9 mouse cellular contexts compared by ENCODE assay signal in genomic region chr19:45742984-45743575, GRCm38 (mm10). TPM values are rescaled to one million over a fixed set of nuclear protein-coding genes. Genes with fewer than 3 reads are reported as not detected.
DNase-seq lines count a peak whose midpoint lies in the region; ATAC-seq and TF ChIP-seq lines count a peak whose summit lies in the region.
"Had no signal": no experiment of that assay in that cellular context is flagged by ENCODE, and none has a peak within 500 bp of the region (broad histone marks: within the 10 kb centered on the region; RNA-seq: fewer than 3 reads in every experiment).

No protein-coding gene starts in this region.

- no peak for DNase-seq in heart, postnatal 0 days (ENCODE audit: low spot score)
- no peak for DNase-seq in heart, postnatal 25 days (ENCODE audit: low spot score)
- no peak for DNase-seq in adrenal gland, adult 2 months
- no peak for DNase-seq in retina, embryonic 14.5 days (ENCODE audit: low spot score)
- no peak for DNase-seq in left cerebral cortex, adult 2 months (ENCODE audit: extremely low spot score in 1 of 2, low spot score in 2 of 2)
- DNase-seq: layer of hippocampus, adult 9-11 months had no signal

- peak overlapping the region; percentile 75 for H3K4me2 ChIP-seq in heart, postnatal 0 days (ENCODE audit: low read depth, low read length)
- H3K4me2 ChIP-seq in embryonic facial prominence, embryonic 15.5 days (replicated peaks), result peak overlapping the region; percentile 78
- H3K4me2 ChIP-seq in intestine, postnatal 0 days (replicated peaks; ENCODE audit: low read depth), result peak overlapping the region; percentile 69
- peak overlapping the region; percentile 63 for H3K4me2 ChIP-seq in neural tube, embryonic 12.5 days (replicated peaks)

- intact Hi-C loops in heart, postnatal 25 days (cut with DNase I), result no loop called here
- intact Hi-C loops in left cerebral cortex, adult 2 months (cut with DNase I), result no loop called here

- 16% methylated on average over 21 of the region's 44 CpGs for WGBS in heart, postnatal 0 days
- 3% methylated on average over 31 of the region's 44 CpGs for whole genome bisulfite sequencing in embryonic facial prominence, embryonic 15.5 days
- WGBS in intestine, postnatal 0 days, result 4% methylated on average over 17 of the region's 44 CpGs
- 1% methylated on average over 43 of the region's 44 CpGs for WGBS in neural tube, embryonic 12.5 days

- no peak for TF ChIP-seq CTCF in heart, postnatal 0 days (IDR thresholded peaks at IDR 0.05; ENCODE audit: low read depth)
- TF ChIP-seq CTCF in intestine, postnatal 0 days (IDR thresholded peaks at IDR 0.05; ENCODE audit: low read depth), result no peak
- TF ChIP-seq CTCF in left cerebral cortex, adult 2 months (IDR thresholded peaks at IDR 0.05), result no peak

- no peaks in the 10 kb centered on the region for H3K9me3 ChIP-seq in heart, postnatal 0 days (replicated peaks; ENCODE audit: control insufficient read depth, low read length)
- no peaks in the 10 kb centered on the region for H3K9me3 ChIP-seq in embryonic facial prominence, embryonic 15.5 days (replicated peaks)
- no peaks in the 10 kb centered on the region for H3K9me3 ChIP-seq in intestine, postnatal 0 days (ENCODE audit: control insufficient read depth)
- H3K9me3 ChIP-seq in neural tube, embryonic 12.5 days, result no peaks in the 10 kb centered on the region

- no peaks in the 10 kb centered on the region; the same call in 1 of the 2 replicates for H3K36me3 ChIP-seq in heart, postnatal 0 days (replicated peaks; ENCODE audit: control insufficient read depth, insufficient read depth, low read length)
- H3K36me3 ChIP-seq in embryonic facial prominence, embryonic 15.5 days, result no peaks in the 10 kb centered on the region
- H3K36me3 ChIP-seq in intestine, postnatal 0 days (ENCODE audit: control insufficient read depth, insufficient read depth), result no peaks in the 10 kb centered on the region
- H3K36me3 ChIP-seq in neural tube, embryonic 12.5 days, result no peaks in the 10 kb centered on the region; the same call in 1 of the 2 replicates

- TF ChIP-seq EP300 in heart, postnatal 0 days (IDR thresholded peaks at IDR 0.05; ENCODE audit: low read depth), result no peak

- H3K9ac ChIP-seq in heart, postnatal 0 days (replicated peaks; ENCODE audit: low read depth, low read length), result 0 out of 2 replicates have a peak overlapping the region, but pooled peaks have one; percentile 27
- H3K9ac ChIP-seq in embryonic facial prominence, embryonic 15.5 days, result no peak overlapping the region
- H3K9ac ChIP-seq in intestine, postnatal 0 days (ENCODE audit: low read depth, low read length), result no peak overlapping the region
- H3K9ac ChIP-seq in neural tube, embryonic 12.5 days, result no peak overlapping the region

- H3K4me3 ChIP-seq in heart, postnatal 0 days (ENCODE audit: low read depth, low read length), result peak overlapping the region; percentile 50
- peak overlapping the region; percentile 42 for H3K4me3 ChIP-seq in embryonic facial prominence, embryonic 15.5 days (replicated peaks)
- H3K4me3 ChIP-seq in intestine, postnatal 0 days (ENCODE audit: low read depth, low read length), result peak overlapping the region; percentile 45
- H3K4me3 ChIP-seq in neural tube, embryonic 12.5 days, result peak overlapping the region; percentile 36
- no peak overlapping the region for H3K4me3 ChIP-seq in left cerebral cortex, adult 2 months

- peaks cover 79% of the 10 kb centered on the region for H3K27me3 ChIP-seq in heart, postnatal 0 days (ENCODE audit: control insufficient read depth, insufficient read depth, low read length)
- H3K27me3 ChIP-seq in embryonic facial prominence, embryonic 15.5 days, result peaks cover 83% of the 10 kb centered on the region
- H3K27me3 ChIP-seq in intestine, postnatal 0 days (replicated peaks; ENCODE audit: control insufficient read depth, insufficient read depth, low read length), result peaks cover 74% of the 10 kb centered on the region
- H3K27me3 ChIP-seq in neural tube, embryonic 12.5 days (replicated peaks), result peaks cover 93% of the 10 kb centered on the region

- no peak overlapping the region for H3K27ac ChIP-seq in heart, postnatal 0 days (ENCODE audit: low read depth)
- H3K27ac ChIP-seq in embryonic facial prominence, embryonic 15.5 days (replicated peaks), result no peak overlapping the region
- no peak overlapping the region for H3K27ac ChIP-seq in intestine, postnatal 0 days (ENCODE audit: low read depth, low read length)
- H3K27ac ChIP-seq in neural tube, embryonic 12.5 days, result no peak overlapping the region
- H3K27ac ChIP-seq in left cerebral cortex, adult 2 months, result no peak overlapping the region

- peaks cover 6% of the 10 kb centered on the region for H3K4me1 ChIP-seq in heart, postnatal 0 days (ENCODE audit: control insufficient read depth, insufficient read depth)
- H3K4me1 ChIP-seq in embryonic facial prominence, embryonic 15.5 days, result peaks cover 51% of the 10 kb centered on the region
- peaks cover 3% of the 10 kb centered on the region; the same call in 1 of the 2 replicates for H3K4me1 ChIP-seq in intestine, postnatal 0 days (replicated peaks; ENCODE audit: control insufficient read depth, insufficient read depth, low read length)
- peaks cover 25% of the 10 kb centered on the region for H3K4me1 ChIP-seq in neural tube, embryonic 12.5 days

- ATAC-seq in heart, postnatal 0 days (ENCODE audit: insufficient read depth, low read depth), result no peak
- no peak for ATAC-seq in embryonic facial prominence, embryonic 15.5 days (ENCODE audit: insufficient number of reproducible peaks, low FRiP score, low TSS enrichment, low read depth)
- ATAC-seq in intestine, postnatal 0 days, result no peak
- ATAC-seq in neural tube, embryonic 12.5 days (ENCODE audit: low FRiP score, low read depth), result no peak

RNA-seq across cellular contexts. Expression of gene Fgf8, which starts 0.4 kb away (rescaled TPM):
- not detected in 2 replicates for total RNA-seq in heart, postnatal 0 days (2014; rRNA removed; ENCODE audit: low replicate concordance)
- polyA plus RNA-seq in heart, postnatal 0 days (2015; fragmentation: Nextera tagmentation; extraction: Ambion mirVana), result not detected in 2 replicates
- not detected for total RNA-seq in heart, postnatal 25 days (2021)
- polyA plus RNA-seq in embryonic facial prominence, embryonic 15.5 days (2015; fragmentation: Nextera tagmentation; extraction: Ambion mirVana), result 0.15 and 0.21 TPM in 2 replicates
- polyA plus RNA-seq in intestine, postnatal 0 days (2015; fragmentation: Nextera tagmentation; extraction: Ambion mirVana), result not detected in 2 replicates
- polyA plus RNA-seq in neural tube, embryonic 12.5 days (2016; fragmentation: Nextera tagmentation; extraction: Ambion mirVana), result not detected in 2 replicates
- not detected for total RNA-seq in adrenal gland, adult 2 months (2021)
- polyA plus RNA-seq in adrenal gland, adult 2 months (2012; rRNA removed), result 0.30 TPM in 1 of 2 replicates, not detected in the other
- not detected for total RNA-seq in left cerebral cortex, adult 2 months (2021)

RNA-seq across cellular contexts. Expression of gene Npm3, which starts 6.3 kb away (rescaled TPM):
- 38.2 and 43.3 TPM in 2 replicates for total RNA-seq in heart, postnatal 0 days (2014; rRNA removed; ENCODE audit: low replicate concordance)
- 7.6 TPM in 2 replicates for polyA plus RNA-seq in heart, postnatal 0 days (2015; fragmentation: Nextera tagmentation; extraction: Ambion mirVana)
- total RNA-seq in heart, postnatal 25 days (2021), result 10 to 100 TPM; 16.9 TPM
- 17.0 and 17.9 TPM in 2 replicates for polyA plus RNA-seq in embryonic facial prominence, embryonic 15.5 days (2015; fragmentation: Nextera tagmentation; extraction: Ambion mirVana)
- 8.5 and 9.0 TPM in 2 replicates for polyA plus RNA-seq in intestine, postnatal 0 days (2015; fragmentation: Nextera tagmentation; extraction: Ambion mirVana)
- polyA plus RNA-seq in neural tube, embryonic 12.5 days (2016; fragmentation: Nextera tagmentation; extraction: Ambion mirVana), result 5.9 and 7.8 TPM in 2 replicates
- 10 to 100 TPM; 26.1 to 27.6 TPM for total RNA-seq in adrenal gland, adult 2 months (2021)
- polyA plus RNA-seq in adrenal gland, adult 2 months (2012; rRNA removed), result 52.2 and 53.3 TPM in 2 replicates
- 1 to 10 TPM; 4.1 to 6.8 TPM for total RNA-seq in left cerebral cortex, adult 2 months (2021)

RNA-seq across cellular contexts. Expression of gene Mgea5, which starts 40.6 kb away (rescaled TPM):
- total RNA-seq in heart, postnatal 0 days (2014; rRNA removed; ENCODE audit: low replicate concordance), result 75.8 and 84.5 TPM in 2 replicates
- polyA plus RNA-seq in heart, postnatal 0 days (2015; fragmentation: Nextera tagmentation; extraction: Ambion mirVana), result 19.9 and 21.1 TPM in 2 replicates
- 10 to 100 TPM; 61.6 to 71.0 TPM for total RNA-seq in heart, postnatal 25 days (2021)
- 53.0 and 55.9 TPM in 2 replicates for polyA plus RNA-seq in embryonic facial prominence, embryonic 15.5 days (2015; fragmentation: Nextera tagmentation; extraction: Ambion mirVana)
- polyA plus RNA-seq in intestine, postnatal 0 days (2015; fragmentation: Nextera tagmentation; extraction: Ambion mirVana), result 18.2 and 19.3 TPM in 2 replicates
- polyA plus RNA-seq in neural tube, embryonic 12.5 days (2016; fragmentation: Nextera tagmentation; extraction: Ambion mirVana), result 102 and 109 TPM in 2 replicates
- 10 to 100 TPM; 55.8 to 85.1 TPM for total RNA-seq in adrenal gland, adult 2 months (2021)
- 5.4 and 8.2 TPM in 2 replicates for polyA plus RNA-seq in adrenal gland, adult 2 months (2012; rRNA removed)
- 100 to 1,000 TPM; 164 to 176 TPM for total RNA-seq in left cerebral cortex, adult 2 months (2021)
